Mouse (Mus musculus): ENCODE results near the gene 1700025G04Rik. TPM values are rescaled to one million over a fixed set of nuclear protein-coding genes. Genes with fewer than 3 reads are reported as not detected.
A peak's percentile ranks its signal among the peaks of the same experiment; 100 is the strongest.

1700025G04Rik gene
- total and polyA plus RNA-seq, 2 experiments, result 0.39 to 1.1 TPM

- no peak for DNase-seq (ENCODE audit: extremely low read depth, low read depth, low spot score)
- 89% methylated on average over 13 of the region's 13 CpGs for WGBS
- TF ChIP-seq POLR2A (IDR thresholded peaks at IDR 0.05; ENCODE audit: extremely low read depth, insufficient read depth, low read length) (no peak), CTCF (IDR thresholded peaks at IDR 0.05; ENCODE audit: low read depth, low read length) (no peak)
Observed at GRCm38 (mm10) chr1:152010251-152010980, 79.5 kb downstream of the 1700025G04Rik start.

GRCm38 (mm10) chr1:152008473-152008991, 81.4 kb downstream of the 1700025G04Rik start:
- Histone ChIP-seq H3K9ac (ENCODE audit: low read depth, low read length) (no peak overlapping the region), H3K27me3 (ENCODE audit: control insufficient read depth, insufficient read depth, low read length) (no peaks in the 10 kb centered on the region), H3K27ac (replicated peaks; ENCODE audit: insufficient read depth, low read depth, low read length) (no peak overlapping the region), H3K4me3 (ENCODE audit: insufficient read depth, low read depth, low read length) (no peak overlapping the region), H3K79me2 (ENCODE audit: control insufficient read depth, insufficient read depth, low read length) (no peaks in the 10 kb centered on the region; the same call in 1 of the 2 replicates), H3K4me1 (ENCODE audit: control insufficient read depth, insufficient read depth, low read length) (no peaks in the 10 kb centered on the region), H3K36me3 (ENCODE audit: control insufficient read depth, insufficient read depth, low read length) (no peaks in the 10 kb centered on the region)
- no peak for TF ChIP-seq CTCF (IDR thresholded peaks at IDR 0.05; ENCODE audit: low read depth, low read length)
- no peak for TF ChIP-seq POLR2A (IDR thresholded peaks at IDR 0.05; ENCODE audit: extremely low read depth, insufficient read depth, low read length)
- WGBS, result 47% methylated on average over 8 of the region's 8 CpGs
- DNase-seq (ENCODE audit: extremely low read depth, low read depth, low spot score), result peak; percentile 27

More at GRCm38 (mm10) chr1:152010251-152010980, 79.5 kb downstream of the 1700025G04Rik start:
- no peaks in the 10 kb centered on the region; the same call in 1 of the 2 replicates for H3K79me2 ChIP-seq (ENCODE audit: control insufficient read depth, insufficient read depth, low read length)
- no peaks in the 10 kb centered on the region for H3K36me3 ChIP-seq (ENCODE audit: control insufficient read depth, insufficient read depth, low read length)
- H3K4me3 ChIP-seq (ENCODE audit: insufficient read depth, low read depth, low read length), result no peak overlapping the region
- no peaks in the 10 kb centered on the region for H3K27me3 ChIP-seq (ENCODE audit: control insufficient read depth, insufficient read depth, low read length)
- no peak overlapping the region for H3K27ac ChIP-seq (replicated peaks; ENCODE audit: insufficient read depth, low read depth, low read length)
- H3K9ac ChIP-seq (ENCODE audit: low read depth, low read length), result no peak overlapping the region
- no peaks in the 10 kb centered on the region for H3K4me1 ChIP-seq (ENCODE audit: control insufficient read depth, insufficient read depth, low read length)

GRCm38 (mm10) chr1:152006529-152006928, 83.4 kb downstream of the 1700025G04Rik start:
- WGBS, result 91% methylated on average over 6 of the region's 6 CpGs
- Histone ChIP-seq H3K79me2 (ENCODE audit: control insufficient read depth, insufficient read depth, low read length) (no peaks in the 10 kb centered on the region), H3K27me3 (ENCODE audit: control insufficient read depth, insufficient read depth, low read length) (no peaks in the 10 kb centered on the region), H3K4me3 (ENCODE audit: insufficient read depth, low read depth, low read length) (no peak overlapping the region), H3K27ac (replicated peaks; ENCODE audit: insufficient read depth, low read depth, low read length) (no peak overlapping the region), H3K36me3 (ENCODE audit: control insufficient read depth, insufficient read depth, low read length) (no peaks in the 10 kb centered on the region), H3K4me1 (ENCODE audit: control insufficient read depth, insufficient read depth, low read length) (no peaks in the 10 kb centered on the region), H3K9ac (ENCODE audit: low read depth, low read length) (no peak overlapping the region)
- TF ChIP-seq POLR2A (IDR thresholded peaks at IDR 0.05; ENCODE audit: extremely low read depth, insufficient read depth, low read length) (no peak), CTCF (IDR thresholded peaks at IDR 0.05; ENCODE audit: low read depth, low read length) (no peak)
- DNase-seq (ENCODE audit: extremely low read depth, low read depth, low spot score), result no peak

- H3K4me1 ChIP-seq (ENCODE audit: control insufficient read depth, insufficient read depth, low read length), result no peaks in the 10 kb centered on the region
- no peak overlapping the region for H3K27ac ChIP-seq (replicated peaks; ENCODE audit: insufficient read depth, low read depth, low read length)
- H3K4me3 ChIP-seq (ENCODE audit: insufficient read depth, low read depth, low read length), result no peak overlapping the region
- H3K79me2 ChIP-seq (ENCODE audit: control insufficient read depth, insufficient read depth, low read length), result no peaks in the 10 kb centered on the region
- WGBS, result 93% methylated on average over 6 of the region's 6 CpGs
- H3K36me3 ChIP-seq (ENCODE audit: control insufficient read depth, insufficient read depth, low read length), result no peaks in the 10 kb centered on the region
- no peak for DNase-seq (ENCODE audit: extremely low read depth, low read depth, low spot score)
- TF ChIP-seq CTCF (IDR thresholded peaks at IDR 0.05; ENCODE audit: low read depth, low read length), result no peak
- no peak for TF ChIP-seq POLR2A (IDR thresholded peaks at IDR 0.05; ENCODE audit: extremely low read depth, insufficient read depth, low read length)
- no peak overlapping the region for H3K9ac ChIP-seq (ENCODE audit: low read depth, low read length)
- H3K27me3 ChIP-seq (ENCODE audit: control insufficient read depth, insufficient read depth, low read length), result no peaks in the 10 kb centered on the region
Observed at GRCm38 (mm10) chr1:152004509-152004908, 85.4 kb downstream of the 1700025G04Rik start.

GRCm38 (mm10) chr1:152000461-152000860, 89.5 kb downstream of the 1700025G04Rik start:
- Histone ChIP-seq H3K4me3 (ENCODE audit: insufficient read depth, low read depth, low read length) (no peak overlapping the region), H3K27me3 (ENCODE audit: control insufficient read depth, insufficient read depth, low read length) (no peaks in the 10 kb centered on the region), H3K4me1 (ENCODE audit: control insufficient read depth, insufficient read depth, low read length) (no peaks in the 10 kb centered on the region), H3K36me3 (ENCODE audit: control insufficient read depth, insufficient read depth, low read length) (no peaks in the 10 kb centered on the region), H3K27ac (replicated peaks; ENCODE audit: insufficient read depth, low read depth, low read length) (no peak overlapping the region), H3K79me2 (ENCODE audit: control insufficient read depth, insufficient read depth, low read length) (no peaks in the 10 kb centered on the region), H3K9ac (ENCODE audit: low read depth, low read length) (no peak overlapping the region)
- WGBS, result 98% methylated on average over 5 of the region's 5 CpGs
- no peak for DNase-seq (ENCODE audit: extremely low read depth, low read depth, low spot score)
- TF ChIP-seq POLR2A (IDR thresholded peaks at IDR 0.05; ENCODE audit: extremely low read depth, insufficient read depth, low read length) (no peak), CTCF (IDR thresholded peaks at IDR 0.05; ENCODE audit: low read depth, low read length) (no peak)

GRCm38 (mm10) chr1:151999424-151999842, 90.5 kb downstream of the 1700025G04Rik start:
- DNase-seq (ENCODE audit: extremely low read depth, low read depth, low spot score), result no peak
- H3K27ac ChIP-seq (replicated peaks; ENCODE audit: insufficient read depth, low read depth, low read length), result no peak overlapping the region

More at GRCm38 (mm10) chr1:151999424-151999842, 90.5 kb downstream of the 1700025G04Rik start:
- Histone ChIP-seq H3K4me3 (ENCODE audit: insufficient read depth, low read depth, low read length) (no peak overlapping the region), H3K27me3 (ENCODE audit: control insufficient read depth, insufficient read depth, low read length) (no peaks in the 10 kb centered on the region), H3K4me1 (ENCODE audit: control insufficient read depth, insufficient read depth, low read length) (no peaks in the 10 kb centered on the region), H3K79me2 (ENCODE audit: control insufficient read depth, insufficient read depth, low read length) (no peaks in the 10 kb centered on the region), H3K9ac (ENCODE audit: low read depth, low read length) (no peak overlapping the region), H3K36me3 (ENCODE audit: control insufficient read depth, insufficient read depth, low read length) (no peaks in the 10 kb centered on the region)
- WGBS, result 82% methylated on average over 7 of the region's 7 CpGs
- TF ChIP-seq POLR2A (IDR thresholded peaks at IDR 0.05; ENCODE audit: extremely low read depth, insufficient read depth, low read length) (no peak), CTCF (IDR thresholded peaks at IDR 0.05; ENCODE audit: low read depth, low read length) (no peak)

Data from liver, adult 2 months (tissue).